Mouse (Mus musculus) gastrocnemius, adult 8-10 months (tissue): ENCODE data around the gene Tex52. TPM values are rescaled to one million over a fixed set of nuclear protein-coding genes. Genes with fewer than 3 reads are reported as not detected.

Experiments used
- DNase-seq, 2 experiments: peaks; one replicate each; pipeline ENCODE4 v3.0.0; 2022; ENCODE audit warnings: low spot score in 2 of 2
- total RNA-seq, 4 experiments: library from RNA; stranded (reverse); gene quantifications; 2 replicates each; pipeline ENCODE4 v1.2.4; 2022

The Tex52 gene
- total RNA-seq, 4 experiments from 2014 or later = not detected

GRCm38 (mm10) chr6:128427571-128427970 is 52.3 kb downstream of the Tex52 start:
- DNase-seq = no peak

- DNase-seq = no peak
Measured at GRCm38 (mm10) chr6:128429300-128429699, 54.0 kb downstream of the Tex52 start.

- no peak for DNase-seq
Measured at GRCm38 (mm10) chr6:128429826-128430225, 54.6 kb downstream of the Tex52 start.

GRCm38 (mm10) chr6:128432356-128432915 is 57.2 kb downstream of the Tex52 start:
- DNase-seq = no peak

- DNase-seq = no peak
Measured at GRCm38 (mm10) chr6:128433566-128433965, 58.3 kb downstream of the Tex52 start.

Other genes with a start within 250 kb of the Tex52 start
- gene Tspan9, start 231.9 kb upstream of the Tex52 start, total RNA-seq = 10 to 100 TPM; 27.4 to 36.6 (median 31.5) TPM
- 1 to 10 TPM; 6.0 to 8.1 (median 7.5) TPM for gene Tead4, start 74.6 kb upstream of the Tex52 start, total RNA-seq
- gene Tulp3, start 19.6 kb upstream of the Tex52 start, total RNA-seq = 1 to 10 TPM; 5.8 to 7.9 (median 6.7) TPM
- 1 to 10 TPM; 3.6 to 8.2 (median 5.6) TPM for gene Rhno1, start 12.5 kb upstream of the Tex52 start, total RNA-seq
- under 1 TPM in 3 of 4 experiments, not detected in 1; 0.07 to 0.31 (median 0.12) TPM for gene Foxm1, start 12.5 kb upstream of the Tex52 start, total RNA-seq
- not detected for gene Gm44596, start within 50 bp of the Tex52 start, total RNA-seq
- gene Nrip2, start 23.8 kb downstream of the Tex52 start, total RNA-seq = 1 to 10 TPM in 3 of 4 experiments, under 1 TPM in 1; 0.63 to 2.0 (median 1.3) TPM
- gene Itfg2, start 49.5 kb downstream of the Tex52 start, total RNA-seq = 10 to 100 TPM in 3 of 4 experiments, 1 to 10 TPM in 1; 8.1 to 17.8 (median 16.6) TPM
- gene Fkbp4, start 63.2 kb downstream of the Tex52 start, total RNA-seq = 100 to 1,000 TPM; 113 to 133 (median 121) TPM
- gene Pzp, start 151.3 kb downstream of the Tex52 start, total RNA-seq = under 1 TPM in 1 of 4 experiments, not detected in 3; 0.59 TPM
- not detected for gene A2ml1, start 206.2 kb downstream of the Tex52 start, total RNA-seq
- gene Klrb1a, start 248.1 kb downstream of the Tex52 start, total RNA-seq = not detected